Mouse (Mus musculus): ENCODE data around the gene Saa3.

- TF ChIP-seq CTCF (IDR thresholded peaks at IDR 0.05; ENCODE audit: low read depth, low read length) (no peak), POLR2A (IDR thresholded peaks at IDR 0.05; ENCODE audit: extremely low read depth, insufficient read depth, low read length) (no peak)
Measured at GRCm38 (mm10) chr7:46667256-46667655, 48.2 kb downstream of the Saa3 start.
